21 mouse cellular contexts compared by ENCODE assay signal in the genomic region with DNA sequence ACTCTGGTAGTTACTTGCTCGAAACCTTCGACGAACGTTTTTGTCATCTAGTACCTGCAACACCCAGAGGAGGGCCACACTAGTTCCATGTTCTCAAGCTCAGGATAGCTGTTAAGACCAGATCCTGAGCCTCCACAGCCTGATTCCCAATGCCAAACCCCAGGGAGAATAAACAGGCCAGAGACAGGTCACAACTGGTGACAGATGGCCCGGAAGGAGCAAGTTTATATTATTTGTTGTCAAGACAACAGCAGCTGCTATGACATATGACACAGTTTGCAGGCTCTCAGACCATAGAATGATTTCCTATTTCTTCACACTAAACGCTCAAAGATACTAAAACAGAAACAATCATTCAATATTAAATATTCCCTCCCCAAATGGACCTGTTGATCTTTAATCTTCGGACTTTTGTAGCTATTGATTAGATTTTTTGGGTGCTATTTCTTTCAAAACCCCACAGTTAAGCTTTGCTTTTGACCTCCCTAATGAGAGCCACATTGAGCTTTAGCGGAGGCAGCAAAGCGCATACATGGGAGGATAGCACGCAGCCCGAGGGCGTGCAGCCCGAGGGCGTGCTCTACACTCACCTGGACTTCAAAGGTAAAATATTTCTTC. TPM values are rescaled to one million over a fixed set of nuclear protein-coding genes. Genes with fewer than 3 reads are reported as not detected.
DNase-seq lines count a peak whose midpoint lies in the region; ATAC-seq and TF ChIP-seq lines count a peak whose summit lies in the region.
"Had no signal": no experiment of that assay in that cellular context is flagged by ENCODE, and none has a peak within 500 bp of the region (broad histone marks: within the 10 kb centered on the region; RNA-seq: fewer than 3 reads in every experiment).

No protein-coding gene starts in this region.

- TF ChIP-seq EP300 in liver, postnatal 0 days (IDR thresholded peaks at IDR 0.05; ENCODE audit: low read depth): no peak

- DNase-seq in heart, adult 11 months: peak; percentile 87
- DNase-seq in heart, adult 8-10 months (ENCODE audit: low spot score): no peak
- DNase-seq in liver, postnatal 0 days: no peak
- DNase-seq in liver: no peak
- peak; percentile 52 for DNase-seq in retina, postnatal 1 day
- no peak for DNase-seq in retina, embryonic 14.5 days (ENCODE audit: low spot score)
- DNase-seq in adrenal gland, adult (ENCODE audit: inconsistent age in 2 of 2, low spot score in 1 of 2): no peak
- DNase-seq: adrenal gland, adult 2 months; adrenal gland, postnatal 25 days; B cell, adult 2 months; cerebellum, adult 2 months; cerebellum, postnatal 10 days; forebrain, postnatal 0 days; gastrocnemius, postnatal 14 days had no signal

- 85% methylated on average over 14 of the region's 14 CpGs for WGBS in liver, postnatal 0 days (ENCODE audit: insufficient replicate concordance)

- H3K27me3 ChIP-seq in liver, postnatal 0 days (ENCODE audit: insufficient read depth, low read length): no peaks in the 10 kb centered on the region
- H3K27me3 ChIP-seq: forebrain, embryonic 13.5 days; heart, embryonic 13.5 days; hindbrain, embryonic 13.5 days had no signal

- H3K27ac ChIP-seq in liver, postnatal 0 days (ENCODE audit: low read depth): 0 out of 2 replicates have a peak overlapping the region, but pooled peaks have one; percentile 8
- H3K27ac ChIP-seq: embryonic facial prominence, embryonic 10.5 days; forebrain, embryonic 13.5 days; heart, embryonic 13.5 days; hindbrain, embryonic 13.5 days; hindbrain, postnatal 0 days had no signal

- peaks cover 12% of the 10 kb centered on the region; the same call in 1 of the 2 replicates for H3K36me3 ChIP-seq in liver, postnatal 0 days (replicated peaks; ENCODE audit: insufficient read depth, low read length)

- no peak overlapping the region for H3K4me3 ChIP-seq in liver, postnatal 0 days (ENCODE audit: low read depth, low read length)
- H3K4me3 ChIP-seq: embryonic facial prominence, embryonic 10.5 days; forebrain, embryonic 13.5 days; heart, embryonic 13.5 days; hindbrain, embryonic 13.5 days had no signal

- ATAC-seq in liver, postnatal 0 days: no peak
- ATAC-seq: CD4-positive, CD25-positive, alpha-beta regulatory T cell, adult 4 months; forebrain, embryonic 13.5 days; forebrain, postnatal 0 days; hindbrain, postnatal 0 days had no signal

- H3K4me1 ChIP-seq in liver, postnatal 0 days (ENCODE audit: insufficient read depth): peaks cover 8% of the 10 kb centered on the region

- TF ChIP-seq CTCF in liver, postnatal 0 days (IDR thresholded peaks at IDR 0.05; ENCODE audit: low read depth): no peak

- H3K4me2 ChIP-seq in liver, postnatal 0 days (ENCODE audit: low read depth, low read length): no peak overlapping the region
- H3K4me2 ChIP-seq: forebrain, embryonic 13.5 days; heart, embryonic 13.5 days; hindbrain, embryonic 13.5 days had no signal

- no peaks in the 10 kb centered on the region for H3K9me3 ChIP-seq in liver, postnatal 0 days (ENCODE audit: low read length)
- H3K9me3 ChIP-seq: embryonic facial prominence, embryonic 10.5 days; forebrain, embryonic 13.5 days; G1E; heart, embryonic 13.5 days; hindbrain, embryonic 13.5 days had no signal

- no peak overlapping the region for H3K9ac ChIP-seq in liver, postnatal 0 days (replicated peaks)
- H3K9ac ChIP-seq: forebrain, embryonic 13.5 days; forebrain, postnatal 0 days; heart, embryonic 13.5 days; hindbrain, embryonic 13.5 days had no signal

RNA-seq across cellular contexts. Expression of gene Cfap20, which starts 12.4 kb away (rescaled TPM):
- 10 to 100 TPM; 19.8 to 24.3 (median 20.8) TPM for total RNA-seq in heart, adult 8-10 months (2022)
- 30.4 and 33.1 TPM in 2 replicates for polyA plus RNA-seq in liver, postnatal 0 days (2015; fragmentation: Nextera tagmentation; extraction: Ambion mirVana)

Comparison
In these comparisons a context has a peak if more than half of its experiments do, and no peak if none do; other contexts are left out.
1. DNase-seq: peak in heart, adult 11 months (single experiment) and retina, postnatal 1 day (single experiment); none in heart, adult 8-10 months (single experiment), liver, postnatal 0 days (single experiment), liver (single experiment), retina, embryonic 14.5 days (single experiment) and adrenal gland, adult (0 of 2).